Mouse (Mus musculus) forebrain, embryonic 12.5 days (tissue): ENCODE results near the gene Myo15b. TPM values are rescaled to one million over a fixed set of nuclear protein-coding genes. Genes with fewer than 3 reads are reported as not detected.

Source experiments
- ATAC-seq: fragments of 200-750 bp; cut with Nextera tagmentation; 2 replicates; pipeline ENCODE4 v1.8.0; 2017; ENCODE audit warnings: moderate TSS enrichment; ENCODE audit not compliant: low FRiP score
- H3K27ac ChIP-seq: fragments of 300-500 bp; sonication (generic); 2 replicates; pipeline ENCODE4 v1.5.1; 2016; ENCODE audit warnings: mild to moderate bottlenecking
- H3K27me3 ChIP-seq: fragments of 300-500 bp; sonication (generic); 2 replicates; pipeline ENCODE4 v1.6.1; 2016; ENCODE audit warnings: mild to moderate bottlenecking
- H3K36me3 ChIP-seq: fragments of 300-500 bp; sonication (generic); replicated peaks from 2 replicates; pipeline ENCODE4 v1.6.1; 2016; ENCODE audit warnings: mild to moderate bottlenecking
- H3K4me1 ChIP-seq: fragments of 300-500 bp; sonication (generic); 2 replicates; pipeline ENCODE4 v1.6.1; 2016
- H3K4me2 ChIP-seq: fragments of 300-500 bp; sonication (generic); 2 replicates; pipeline ENCODE4 v1.6.1; 2016; ENCODE audit warnings: mild to moderate bottlenecking, moderate library complexity
- H3K4me3 ChIP-seq: fragments of 300-500 bp; sonication (generic); replicated peaks from 2 replicates; pipeline ENCODE4 v1.5.1; 2016; ENCODE audit warnings: mild to moderate bottlenecking
- H3K9ac ChIP-seq: fragments of 300-500 bp; sonication (generic); 2 replicates; pipeline ENCODE4 v1.6.1; 2016; ENCODE audit warnings: mild to moderate bottlenecking
- H3K9me3 ChIP-seq: fragments of 300-500 bp; sonication (generic); 2 replicates; pipeline ENCODE4 v1.6.1; 2016
- WGBS: fragments of 180-500 bp; shearing (Covaris S2); methylation state at CpG from one replicate; pipeline ENCODE4 v1.1.7; 2016; 5-methylcytosine and 5-hydroxymethylcytosine counted together
- polyA plus RNA-seq: library from polyadenylated mRNA; unstranded; fragments of >200 nt; fragmentation: Nextera tagmentation; extraction: Ambion mirVana; gene quantifications from 2 replicates; pipeline ENCODE4 v1.2.1, GENCODE M21; 2016

Gene Myo15b
- polyA plus RNA-seq, 1 experiment from 2014 or later: 0.17 TPM

GRCm38 (mm10) chr11:115901338-115902161, 43.3 kb downstream of the Myo15b start:
- Histone ChIP-seq H3K4me3 (no peak overlapping the region), H3K9me3 (no peaks in the 10 kb centered on the region), H3K27me3 (no peaks in the 10 kb centered on the region), H3K4me2 (no peak overlapping the region), H3K36me3 (peaks cover 9% of the 10 kb centered on the region), H3K4me1 (peaks cover 13% of the 10 kb centered on the region), H3K27ac (no peak overlapping the region), H3K9ac (no peak overlapping the region)
- no peak for ATAC-seq
- 89% methylated on average over 9 of the region's 9 CpGs for WGBS

- no peak overlapping the region for H3K9ac ChIP-seq
- peaks cover 13% of the 10 kb centered on the region for H3K4me1 ChIP-seq
- no peaks in the 10 kb centered on the region for H3K9me3 ChIP-seq
- ATAC-seq: no peak
- H3K27me3 ChIP-seq: no peaks in the 10 kb centered on the region
- 91% methylated on average over 5 of the region's 5 CpGs for WGBS
- H3K36me3 ChIP-seq: peaks cover 4% of the 10 kb centered on the region; the same call in 1 of the 2 replicates
- no peak overlapping the region for H3K27ac ChIP-seq
- H3K4me3 ChIP-seq: no peak overlapping the region
- no peak overlapping the region for H3K4me2 ChIP-seq
Observed at GRCm38 (mm10) chr11:115902177-115902576, 44.0 kb downstream of the Myo15b start.

DNA sequence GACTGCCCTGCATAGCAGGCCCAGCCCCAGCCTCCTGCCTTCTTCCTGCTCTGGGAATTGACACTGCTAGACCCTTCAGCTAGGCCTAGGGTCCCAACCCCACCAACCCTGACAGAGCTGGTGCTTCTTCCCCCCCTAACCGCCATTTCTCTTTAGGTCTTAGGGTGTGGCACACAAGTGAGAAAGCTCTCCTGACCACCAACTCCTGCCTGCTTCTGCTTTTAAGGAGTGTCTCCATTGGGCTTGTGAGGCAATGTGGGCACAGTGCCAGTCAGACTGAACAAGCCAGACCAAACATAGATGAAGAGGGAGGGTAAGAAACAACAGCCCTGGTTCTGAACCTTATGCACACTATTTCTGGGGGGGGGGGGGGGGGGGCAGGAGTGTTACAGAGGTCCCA, 44.6 kb downstream of the Myo15b start:
- H3K4me3 ChIP-seq: no peak overlapping the region
- ATAC-seq: no peak
- no peak overlapping the region for H3K4me2 ChIP-seq
- 94% methylated on average over 1 of the region's 1 CpGs for WGBS
- peaks cover 13% of the 10 kb centered on the region for H3K4me1 ChIP-seq
- peaks cover 4% of the 10 kb centered on the region; the same call in 1 of the 2 replicates for H3K36me3 ChIP-seq
- H3K27ac ChIP-seq: no peak overlapping the region
- no peaks in the 10 kb centered on the region for H3K9me3 ChIP-seq
- no peaks in the 10 kb centered on the region for H3K27me3 ChIP-seq
- no peak overlapping the region for H3K9ac ChIP-seq

DNA sequence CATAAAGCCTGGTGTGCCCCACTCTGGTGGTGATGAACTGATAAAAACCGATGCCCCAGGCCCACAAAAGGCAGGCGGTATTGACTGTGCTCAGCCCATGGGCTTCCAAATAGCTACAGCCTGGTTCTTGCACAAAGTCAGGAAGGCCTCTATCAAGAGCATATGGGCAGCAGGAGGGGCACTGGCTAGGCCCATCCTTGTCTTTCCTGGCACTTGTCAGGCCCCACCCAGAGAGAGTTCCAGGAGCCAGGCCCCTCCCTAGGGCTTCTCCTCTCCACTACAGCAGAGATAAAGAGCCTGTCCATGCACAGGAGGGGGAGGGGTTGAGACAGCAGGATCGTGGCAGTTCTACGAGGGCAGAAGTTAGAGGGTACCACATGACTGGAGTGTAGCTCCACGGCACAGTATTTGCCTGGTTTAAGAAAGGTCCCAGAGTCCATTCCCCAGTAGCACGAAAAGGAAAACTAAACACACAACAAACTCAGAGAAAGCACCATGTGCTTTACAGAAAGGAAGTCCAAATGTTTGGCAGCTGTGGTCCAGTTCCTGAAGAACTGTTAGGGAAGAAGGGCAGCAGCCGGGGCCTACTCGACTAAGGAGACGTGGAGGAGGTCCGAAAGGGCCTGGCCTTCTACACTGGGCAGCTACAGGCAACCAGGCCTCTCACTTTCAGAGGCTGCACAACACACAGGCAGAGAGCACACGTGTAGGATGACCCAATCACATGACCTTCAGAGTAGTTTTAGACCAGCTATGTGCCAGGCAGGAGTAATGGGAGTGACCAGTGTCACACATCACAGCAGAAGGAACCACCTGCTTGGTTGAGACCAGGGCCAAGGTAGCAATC, 45.4 kb downstream of the Myo15b start:
- H3K9ac ChIP-seq: no peak overlapping the region
- H3K36me3 ChIP-seq: peaks cover 4% of the 10 kb centered on the region; the same call in 1 of the 2 replicates
- no peaks in the 10 kb centered on the region for H3K27me3 ChIP-seq
- H3K27ac ChIP-seq: no peak overlapping the region
- no peak overlapping the region for H3K4me3 ChIP-seq
- no peak overlapping the region for H3K4me2 ChIP-seq
- WGBS: 85% methylated on average over 11 of the region's 11 CpGs
- H3K4me1 ChIP-seq: peaks cover 13% of the 10 kb centered on the region
- H3K9me3 ChIP-seq: no peaks in the 10 kb centered on the region
- ATAC-seq: no peak

- Histone ChIP-seq H3K4me1 (peaks cover 13% of the 10 kb centered on the region), H3K4me3 (no peak overlapping the region), H3K27ac (no peak overlapping the region), H3K4me2 (no peak overlapping the region), H3K9ac (no peak overlapping the region), H3K9me3 (no peaks in the 10 kb centered on the region), H3K27me3 (no peaks in the 10 kb centered on the region), H3K36me3 (peaks cover 4% of the 10 kb centered on the region; the same call in 1 of the 2 replicates)
- 83% methylated on average over 8 of the region's 8 CpGs for WGBS
- no peak for ATAC-seq
Observed at GRCm38 (mm10) chr11:115904231-115904955, 46.2 kb downstream of the Myo15b start.

DNA sequence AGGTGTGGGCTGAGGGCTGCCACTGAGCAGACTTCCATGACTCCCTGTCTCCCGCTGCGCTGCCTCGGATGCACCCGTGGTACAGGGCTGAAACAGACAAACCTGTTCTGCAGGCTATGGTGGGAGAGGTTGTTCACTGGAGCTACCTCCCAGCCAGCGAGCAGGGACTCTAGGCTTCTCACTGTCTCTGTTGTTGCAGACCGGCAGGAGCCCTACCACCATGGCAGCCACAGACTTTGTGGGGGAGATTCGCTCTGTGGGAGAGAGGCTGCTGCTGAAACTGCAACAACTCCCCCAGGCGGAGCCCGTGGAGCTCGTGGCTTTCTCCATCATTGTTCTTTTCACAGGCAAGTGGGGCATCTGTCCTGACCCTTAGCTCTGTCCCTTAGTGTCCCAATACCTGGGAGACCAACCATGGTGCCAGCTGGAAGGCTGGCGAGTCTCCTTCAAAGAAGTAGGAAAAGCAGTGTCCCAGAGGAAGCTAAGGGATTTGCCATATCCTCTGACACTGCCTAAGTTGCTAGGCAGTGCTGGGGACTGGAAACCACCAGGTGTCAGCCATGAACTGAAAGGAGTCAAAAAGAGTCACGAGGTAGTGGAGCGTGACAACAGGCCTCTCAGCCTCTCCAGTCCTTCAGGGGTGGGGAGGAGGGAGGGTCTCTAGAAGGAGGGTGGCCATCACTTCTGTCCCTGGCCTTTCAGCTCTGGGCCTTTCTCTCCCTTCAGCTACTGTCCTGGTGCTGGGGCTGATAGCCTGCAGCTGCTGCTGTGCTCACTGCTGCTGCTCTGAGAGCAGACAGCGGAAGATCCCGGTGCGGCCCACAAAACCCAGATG, 47.0 kb downstream of the Myo15b start:
- ATAC-seq: no peak
- Histone ChIP-seq H3K4me1 (peaks cover 6% of the 10 kb centered on the region), H3K9ac (no peak overlapping the region), H3K36me3 (peaks cover 8% of the 10 kb centered on the region; the same call in 1 of the 2 replicates), H3K27ac (no peak overlapping the region), H3K27me3 (no peaks in the 10 kb centered on the region), H3K4me2 (no peak overlapping the region), H3K9me3 (no peaks in the 10 kb centered on the region), H3K4me3 (no peak overlapping the region)
- WGBS: 58% methylated on average over 16 of the region's 16 CpGs

- H3K36me3 ChIP-seq: peaks cover 10% of the 10 kb centered on the region; the same call in 1 of the 2 replicates
- H3K9me3 ChIP-seq: no peaks in the 10 kb centered on the region
- H3K27me3 ChIP-seq: no peaks in the 10 kb centered on the region
- H3K27ac ChIP-seq: no peak overlapping the region
- H3K4me2 ChIP-seq: no peak overlapping the region
- no peak overlapping the region for H3K9ac ChIP-seq
- WGBS: 82% methylated on average over 3 of the region's 3 CpGs
- no peaks in the 10 kb centered on the region for H3K4me1 ChIP-seq
- ATAC-seq: no peak
- no peak overlapping the region for H3K4me3 ChIP-seq
Observed at GRCm38 (mm10) chr11:115906116-115906515, 47.9 kb downstream of the Myo15b start.

GRCm38 (mm10) chr11:115906521-115906920, 48.3 kb downstream of the Myo15b start:
- H3K9me3 ChIP-seq: no peaks in the 10 kb centered on the region
- WGBS: 91% methylated on average over 5 of the region's 5 CpGs
- H3K9ac ChIP-seq: no peak overlapping the region
- no peak overlapping the region for H3K4me2 ChIP-seq
- H3K27me3 ChIP-seq: no peaks in the 10 kb centered on the region
- no peaks in the 10 kb centered on the region for H3K4me1 ChIP-seq
- H3K27ac ChIP-seq: no peak overlapping the region
- H3K4me3 ChIP-seq: no peak overlapping the region
- peaks cover 10% of the 10 kb centered on the region; the same call in 1 of the 2 replicates for H3K36me3 ChIP-seq
- ATAC-seq: no peak

DNA sequence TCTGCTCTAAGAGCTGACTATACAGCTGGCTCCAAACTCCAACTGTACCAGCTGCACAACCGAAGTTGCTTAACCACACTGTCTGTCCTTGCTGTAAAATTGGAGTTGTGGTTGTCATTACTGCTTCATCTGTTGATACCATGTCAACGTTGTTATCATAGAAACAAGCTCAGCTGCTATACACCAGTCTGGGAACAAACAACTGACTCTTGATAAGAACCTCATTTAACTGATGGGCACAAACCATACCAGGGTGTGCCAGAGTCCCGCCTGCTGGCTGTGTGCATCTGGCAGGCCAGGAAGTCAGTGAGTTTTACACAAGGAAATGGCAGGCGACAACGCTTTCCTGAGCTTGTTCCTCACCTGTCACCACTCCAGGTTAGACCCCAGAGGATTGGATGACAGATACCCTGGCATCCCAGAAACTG, 52.9 kb downstream of the Myo15b start:
- no peak for ATAC-seq
- peaks cover 35% of the 10 kb centered on the region for H3K36me3 ChIP-seq
- WGBS: 97% methylated on average over 5 of the region's 5 CpGs
- no peak overlapping the region for H3K27ac ChIP-seq
- H3K4me2 ChIP-seq: no peak overlapping the region
- H3K9ac ChIP-seq: no peak overlapping the region
- H3K9me3 ChIP-seq: no peaks in the 10 kb centered on the region
- no peak overlapping the region for H3K4me3 ChIP-seq
- H3K27me3 ChIP-seq: no peaks in the 10 kb centered on the region
- H3K4me1 ChIP-seq: no peaks in the 10 kb centered on the region

GRCm38 (mm10) chr11:115911632-115912376, 53.6 kb downstream of the Myo15b start, which contains the start of gene Smim6:
Smim6 (plus strand) TSS chr11:115912017.
- H3K27ac ChIP-seq: no peak within 1 kb of the TSS
- 90% methylated on average over 11 of the region's 11 CpGs for WGBS

DNA sequence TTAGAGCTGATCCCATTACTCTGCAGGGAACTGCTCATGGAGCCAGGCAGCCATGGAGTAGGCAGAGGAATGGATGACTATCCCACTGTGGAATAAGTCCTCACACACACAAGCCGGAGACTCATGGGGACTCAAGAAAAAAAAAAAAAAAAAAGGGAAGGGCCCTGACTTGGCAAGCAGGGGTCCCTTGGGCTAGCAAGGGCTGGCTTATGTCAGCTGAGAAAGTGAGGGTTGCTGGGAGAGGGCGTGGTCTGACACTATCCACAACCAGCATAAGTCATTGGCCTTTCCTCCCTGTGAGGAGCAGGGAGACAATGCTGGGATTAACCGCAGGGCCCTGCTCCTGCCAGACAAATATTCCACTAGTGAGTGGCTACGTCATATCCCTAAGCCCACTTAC, 58.4 kb downstream of the Myo15b start:
- Histone ChIP-seq H3K27me3 (no peaks in the 10 kb centered on the region), H3K4me2 (no peak overlapping the region), H3K27ac (no peak overlapping the region), H3K9me3 (no peaks in the 10 kb centered on the region), H3K4me3 (no peak overlapping the region), H3K9ac (no peak overlapping the region), H3K4me1 (no peaks in the 10 kb centered on the region), H3K36me3 (peaks cover 52% of the 10 kb centered on the region)
- 87% methylated on average over 4 of the region's 4 CpGs for WGBS
- no peak for ATAC-seq

More at GRCm38 (mm10) chr11:115911632-115912376, 53.6 kb downstream of the Myo15b start, which contains the start of gene Smim6:
- Histone ChIP-seq H3K4me3 (no peak within 1 kb of the TSS), H3K36me3 (peaks cover 42% of the 10 kb centered on the region), H3K4me1 (no peaks in the 10 kb centered on the region), H3K4me2 (no peak within 1 kb of the TSS), H3K27me3 (no peaks in the 10 kb centered on the region), H3K9me3 (no peaks in the 10 kb centered on the region), H3K9ac (no peak within 1 kb of the TSS)
- ATAC-seq: no peak
